Mouse (Mus musculus) kidney, postnatal 10 days (tissue): ENCODE data around the gene Lrrc8a.

Experiments used
- DNase-seq: peaks from one replicate; pipeline ENCODE4 v3.0.0; 2021; ENCODE audit warnings: mixed read lengths

Gene Lrrc8a

DNA sequence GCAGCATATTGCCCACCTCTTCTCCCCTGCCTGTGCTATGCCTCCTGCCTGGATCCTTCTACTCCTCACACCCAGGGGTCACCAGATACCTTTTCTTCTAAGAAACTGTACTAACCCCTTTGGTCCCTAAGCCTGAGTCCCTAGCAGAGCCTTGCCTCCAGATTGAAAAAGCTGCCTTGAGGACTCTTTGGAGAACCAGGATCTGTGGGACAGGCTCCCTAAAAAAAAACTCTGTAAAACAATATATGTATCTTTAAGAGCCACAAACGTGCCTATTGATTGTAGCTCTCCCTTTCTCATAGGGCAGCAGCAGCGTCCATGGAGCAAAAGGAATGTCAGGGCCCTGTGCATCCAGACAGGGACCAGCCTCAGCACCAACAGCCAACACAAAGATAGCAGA, 2.8 kb downstream of the Lrrc8a start, which contains the start of gene Gm28035:
Gm28035 (plus strand) TSS at position 301 of the 400 bp plus-strand sequence.
- no peak for DNase-seq

DNA sequence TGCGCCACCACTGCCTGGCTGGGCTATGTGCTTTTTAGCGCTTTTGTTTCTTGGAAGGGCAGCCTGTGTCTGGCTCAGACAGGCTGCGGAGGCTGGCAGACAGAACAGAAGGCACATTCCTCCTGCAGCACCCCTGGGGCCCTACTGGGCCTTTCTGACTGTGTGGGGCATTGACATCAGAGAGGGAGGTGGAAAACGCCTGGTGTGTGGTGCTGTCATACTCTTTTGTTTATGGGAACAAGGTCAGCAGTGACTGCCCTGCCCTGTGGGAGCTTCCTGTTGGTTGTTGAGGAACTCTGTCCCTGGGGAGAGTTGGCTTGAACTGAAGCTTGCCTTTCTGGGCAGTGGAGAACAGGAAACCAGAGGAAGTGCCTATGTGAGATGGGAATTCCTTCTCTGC, 5.0 kb downstream of the Lrrc8a start:
- DNase-seq = peak; percentile 83

DNA sequence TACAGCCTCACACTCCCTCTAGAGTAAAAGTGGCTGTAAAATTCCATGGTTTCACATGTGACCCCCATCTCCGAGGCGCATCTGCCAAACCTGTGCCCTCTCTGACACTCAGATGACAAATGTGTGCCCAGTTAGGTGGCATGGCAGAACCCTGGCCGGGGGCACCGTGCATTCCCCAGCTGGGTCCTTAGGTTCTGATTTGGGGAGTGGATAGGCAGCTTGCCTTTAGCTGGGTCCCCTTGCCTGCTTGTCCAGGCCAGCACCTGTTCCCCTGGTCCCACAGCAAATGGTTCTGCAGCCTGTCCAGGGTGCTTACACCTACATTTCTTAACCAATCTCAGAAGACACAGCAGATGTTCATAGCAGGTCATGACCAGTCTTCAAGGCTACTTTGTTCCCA, 5.9 kb downstream of the Lrrc8a start:
- no peak for DNase-seq

DNA sequence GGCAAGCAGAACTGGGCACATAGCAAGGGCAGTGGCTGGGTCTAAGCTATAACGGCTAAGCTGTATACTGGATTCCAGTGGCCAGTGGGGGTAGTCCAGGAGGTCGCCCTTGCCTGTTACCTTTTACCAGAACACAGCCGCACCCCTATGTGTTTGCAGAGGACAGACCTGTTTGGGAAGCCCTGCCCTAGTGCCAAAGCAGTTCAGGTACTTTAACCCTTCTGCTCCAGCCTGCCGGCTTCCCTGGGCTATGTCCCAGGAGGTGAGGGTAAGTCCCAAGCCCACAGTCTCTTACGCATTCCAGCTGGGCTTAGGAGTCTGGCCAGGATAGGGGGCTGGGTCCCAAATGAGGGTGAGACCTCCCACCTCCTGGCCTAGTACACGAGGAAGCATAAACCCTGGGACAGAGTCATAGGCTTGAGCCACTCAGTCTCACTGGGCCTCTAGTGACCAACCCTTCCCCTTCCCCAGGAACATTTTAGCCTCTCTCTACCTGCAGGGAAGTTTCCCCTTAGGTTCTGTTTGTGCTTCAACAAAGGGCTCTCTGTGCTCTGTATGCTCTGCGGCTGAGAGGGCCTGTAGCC, 7.2 kb downstream of the Lrrc8a start:
- DNase-seq = no peak

DNA sequence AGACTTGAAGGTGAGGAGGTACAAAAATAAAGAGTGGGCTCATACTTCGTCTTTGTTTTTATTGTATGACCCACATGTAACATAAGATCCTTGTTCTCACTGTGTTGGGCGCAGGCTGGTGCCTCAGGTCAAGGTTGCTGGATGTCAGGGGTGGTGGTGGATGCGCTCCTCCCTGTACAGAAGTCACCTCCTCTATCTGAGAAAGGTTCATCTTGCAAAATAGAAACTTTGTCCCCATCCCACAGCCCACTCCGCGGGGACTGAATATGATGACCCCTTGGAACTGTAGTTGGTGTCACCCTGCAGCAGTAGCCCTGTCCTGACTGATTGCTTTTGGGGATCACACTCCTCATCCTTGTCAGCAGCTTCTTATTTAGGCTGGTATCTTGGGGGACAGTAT, 9.5 kb downstream of the Lrrc8a start:
- no peak for DNase-seq

DNA sequence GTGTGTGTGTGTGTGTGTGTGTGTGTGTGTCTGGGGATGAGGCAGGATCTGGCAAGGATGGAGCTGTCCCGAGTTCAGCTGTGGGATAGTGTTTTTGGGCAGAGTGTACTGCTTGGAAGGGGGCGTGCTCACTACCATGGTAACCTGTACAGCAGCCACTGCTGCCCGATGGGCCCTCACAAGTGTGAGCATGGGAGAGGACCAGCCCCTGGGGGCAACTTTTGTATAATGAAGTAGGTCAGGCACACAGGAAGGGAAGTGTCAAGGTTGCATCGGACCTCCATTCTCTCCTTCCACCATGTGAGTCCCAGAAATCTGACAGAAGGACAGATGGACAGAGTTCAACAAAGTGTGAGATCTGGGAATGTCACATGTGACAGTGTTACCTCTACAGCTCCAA, 10.2 kb downstream of the Lrrc8a start:
- DNase-seq = no peak

DNA sequence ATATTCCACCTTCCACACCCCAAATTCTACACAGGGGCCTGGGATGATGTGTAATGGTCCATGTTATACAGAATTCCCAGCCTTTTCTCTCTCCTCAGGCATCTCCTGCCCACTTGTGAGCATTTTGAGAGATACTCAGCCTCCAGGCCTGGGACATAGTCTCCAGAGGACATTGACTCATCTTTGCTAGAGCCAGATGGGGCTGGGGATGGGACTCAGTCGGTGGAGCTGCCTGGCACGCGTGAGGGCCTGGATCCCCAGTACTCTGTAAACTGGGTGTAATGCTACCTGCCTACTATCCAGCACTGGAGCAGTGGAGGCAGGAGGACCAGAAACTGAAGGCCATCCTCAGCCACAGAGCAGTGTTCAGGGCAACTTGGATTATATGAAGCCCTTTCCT, 11.7 kb downstream of the Lrrc8a start:
- no peak for DNase-seq

DNA sequence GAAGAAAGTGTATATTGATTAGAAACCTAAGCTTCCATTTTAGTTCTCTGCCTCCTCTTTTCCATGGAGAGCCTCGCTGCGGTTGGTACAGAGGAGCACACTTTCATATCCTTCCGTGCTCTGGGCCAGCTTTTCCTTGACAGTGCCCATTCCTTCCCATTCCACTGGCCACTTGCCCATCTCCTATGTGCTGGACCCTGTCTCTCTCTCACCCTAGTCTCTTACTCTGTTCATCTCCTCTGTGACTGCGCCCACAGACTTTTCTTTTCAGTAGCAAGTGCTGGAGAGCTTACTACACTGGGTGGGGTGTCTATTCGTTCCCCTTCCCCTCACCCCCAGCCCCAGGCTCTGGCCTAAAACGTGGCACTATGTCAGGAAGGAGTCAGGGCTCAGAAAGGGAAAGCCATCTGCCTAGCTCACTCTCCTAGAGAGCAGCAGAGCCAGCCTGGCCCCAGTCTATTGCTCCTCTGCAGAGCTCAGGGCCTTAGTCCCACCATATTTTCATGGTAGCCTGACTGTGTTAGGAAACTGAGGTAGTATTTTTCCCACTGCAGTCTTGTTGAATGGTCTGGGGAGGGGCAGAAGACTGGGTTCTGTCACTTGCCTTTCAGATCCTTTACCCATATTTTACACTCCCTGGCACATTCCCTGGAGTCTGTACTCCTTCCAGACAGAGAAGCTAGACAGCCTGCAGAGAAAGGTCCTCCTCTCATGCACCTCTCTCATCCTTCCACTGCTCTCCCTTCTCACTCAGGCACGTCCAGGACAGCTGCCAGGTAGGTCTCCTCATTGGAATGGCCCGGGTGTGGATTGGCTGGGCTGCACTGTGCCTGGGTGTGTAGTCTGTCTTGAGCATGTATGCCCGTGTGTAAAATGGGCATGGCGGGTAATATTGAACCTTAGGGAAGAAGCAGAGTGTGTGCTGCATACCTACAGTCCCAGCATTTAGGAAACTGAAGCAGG, 12.9 kb downstream of the Lrrc8a start:
- DNase-seq = no peak

DNA sequence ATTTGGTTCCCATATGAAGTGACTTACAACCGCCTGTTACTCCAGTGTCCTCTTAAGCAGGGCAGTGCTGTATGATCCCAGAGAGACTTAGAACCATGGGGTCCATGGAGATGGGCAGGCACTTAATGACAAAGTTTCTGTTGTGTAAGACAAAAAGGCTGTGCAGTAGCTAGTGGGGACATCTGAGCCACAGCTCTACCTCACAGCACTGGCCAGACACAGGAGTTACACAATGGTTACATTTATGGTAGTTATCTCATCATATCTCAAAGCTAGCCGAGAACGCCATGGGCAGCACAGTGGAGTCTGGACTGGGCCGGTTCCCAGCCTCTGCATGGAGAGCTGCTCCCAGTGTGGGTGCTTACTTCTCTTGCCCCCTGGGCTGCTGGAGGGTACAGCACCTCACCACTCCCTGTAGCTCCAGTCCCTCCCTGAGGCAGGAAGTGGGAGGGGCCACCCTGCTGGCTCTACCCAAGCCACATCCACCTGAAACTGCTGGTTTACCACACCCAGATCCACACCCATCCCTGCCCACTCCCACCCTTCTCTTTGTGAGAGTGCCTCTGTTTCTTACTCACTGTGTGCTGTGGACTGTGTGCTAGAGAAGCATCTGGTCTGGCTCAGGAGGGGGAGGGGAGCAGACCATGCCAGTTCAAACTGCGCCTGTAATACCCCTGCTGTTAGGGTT, 14.0 kb downstream of the Lrrc8a start:
- DNase-seq = peak; percentile 59

DNA sequence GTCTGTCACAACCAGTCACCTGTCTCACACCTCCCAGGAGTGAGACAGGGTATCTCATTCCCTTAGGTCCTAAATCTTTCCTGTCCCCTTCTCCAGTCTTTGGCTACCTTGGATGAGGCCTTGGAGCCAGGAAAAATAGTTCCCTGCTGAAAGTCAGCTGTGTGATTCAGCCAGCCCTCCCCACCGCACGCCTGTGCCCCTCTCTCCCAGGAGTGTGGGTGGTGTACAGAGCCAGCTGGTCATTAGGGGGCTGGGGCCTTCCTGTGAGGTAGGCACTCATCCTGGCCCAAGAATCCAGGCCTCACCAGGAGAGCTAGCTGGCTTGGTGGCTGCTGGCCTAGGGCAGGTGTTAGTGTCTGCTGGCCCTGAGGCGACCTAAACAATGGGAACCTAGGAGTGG, 15.0 kb downstream of the Lrrc8a start:
- DNase-seq = no peak

DNA sequence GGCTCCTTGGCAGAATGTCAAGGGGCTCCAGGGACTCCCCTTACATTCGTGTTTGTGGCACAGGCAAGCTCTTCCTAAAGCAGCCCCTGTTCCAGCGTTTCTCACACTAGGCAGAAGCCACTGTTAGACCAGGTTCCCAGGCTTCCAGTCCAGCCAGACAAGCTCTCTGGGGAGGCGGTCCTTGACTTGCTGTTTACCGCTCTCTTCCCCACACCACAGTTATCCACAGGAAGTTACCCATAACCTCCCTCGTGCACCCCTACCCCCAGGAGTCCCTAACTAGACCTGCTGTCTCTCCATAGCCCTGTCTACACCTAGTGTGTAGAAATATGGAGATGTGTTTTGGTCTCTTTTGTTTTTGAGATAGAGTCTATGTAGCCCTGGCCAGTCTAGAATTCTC, 16.3 kb downstream of the Lrrc8a start:
- no peak for DNase-seq

DNA sequence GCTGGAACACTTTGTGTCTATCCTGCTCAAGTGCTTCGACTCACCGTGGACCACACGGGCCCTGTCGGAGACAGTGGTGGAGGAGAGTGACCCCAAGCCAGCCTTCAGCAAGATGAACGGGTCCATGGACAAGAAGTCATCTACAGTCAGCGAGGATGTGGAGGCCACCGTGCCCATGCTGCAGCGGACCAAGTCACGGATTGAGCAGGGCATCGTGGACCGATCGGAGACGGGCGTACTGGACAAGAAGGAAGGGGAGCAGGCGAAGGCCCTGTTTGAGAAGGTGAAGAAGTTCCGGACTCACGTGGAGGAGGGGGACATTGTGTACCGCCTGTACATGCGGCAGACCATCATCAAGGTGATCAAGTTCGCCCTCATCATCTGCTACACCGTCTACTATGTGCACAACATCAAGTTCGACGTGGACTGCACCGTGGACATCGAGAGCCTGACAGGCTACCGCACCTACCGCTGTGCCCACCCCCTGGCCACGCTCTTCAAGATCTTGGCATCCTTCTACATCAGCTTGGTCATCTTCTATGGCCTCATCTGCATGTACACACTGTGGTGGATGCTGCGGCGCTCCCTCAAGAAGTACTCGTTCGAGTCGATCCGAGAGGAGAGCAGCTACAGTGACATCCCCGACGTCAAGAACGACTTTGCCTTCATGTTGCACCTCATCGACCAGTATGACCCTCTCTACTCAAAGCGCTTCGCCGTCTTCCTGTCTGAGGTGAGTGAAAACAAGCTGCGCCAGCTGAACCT, 18.3 kb downstream of the Lrrc8a start:
- no peak for DNase-seq

DNA sequence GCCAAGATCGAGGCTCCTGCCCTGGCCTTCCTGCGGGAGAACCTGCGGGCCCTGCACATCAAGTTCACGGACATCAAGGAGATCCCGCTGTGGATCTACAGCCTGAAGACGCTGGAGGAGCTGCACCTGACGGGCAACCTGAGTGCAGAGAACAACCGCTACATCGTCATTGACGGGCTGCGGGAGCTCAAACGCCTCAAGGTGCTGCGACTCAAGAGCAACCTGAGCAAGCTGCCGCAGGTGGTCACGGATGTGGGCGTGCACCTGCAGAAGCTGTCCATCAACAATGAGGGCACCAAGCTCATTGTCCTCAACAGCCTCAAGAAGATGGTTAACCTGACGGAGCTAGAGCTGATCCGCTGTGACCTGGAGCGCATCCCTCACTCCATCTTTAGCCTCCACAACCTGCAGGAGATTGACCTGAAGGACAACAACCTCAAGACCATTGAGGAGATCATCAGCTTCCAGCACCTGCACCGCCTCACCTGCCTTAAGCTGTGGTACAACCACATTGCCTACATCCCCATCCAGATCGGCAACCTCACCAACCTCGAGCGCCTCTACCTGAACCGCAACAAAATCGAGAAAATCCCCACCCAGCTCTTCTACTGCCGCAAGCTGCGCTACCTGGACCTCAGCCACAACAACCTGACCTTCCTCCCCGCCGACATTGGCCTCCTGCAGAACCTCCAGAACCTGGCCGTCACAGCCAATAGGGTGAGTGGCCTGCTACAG, 19.3 kb downstream of the Lrrc8a start:
- no peak for DNase-seq

DNA sequence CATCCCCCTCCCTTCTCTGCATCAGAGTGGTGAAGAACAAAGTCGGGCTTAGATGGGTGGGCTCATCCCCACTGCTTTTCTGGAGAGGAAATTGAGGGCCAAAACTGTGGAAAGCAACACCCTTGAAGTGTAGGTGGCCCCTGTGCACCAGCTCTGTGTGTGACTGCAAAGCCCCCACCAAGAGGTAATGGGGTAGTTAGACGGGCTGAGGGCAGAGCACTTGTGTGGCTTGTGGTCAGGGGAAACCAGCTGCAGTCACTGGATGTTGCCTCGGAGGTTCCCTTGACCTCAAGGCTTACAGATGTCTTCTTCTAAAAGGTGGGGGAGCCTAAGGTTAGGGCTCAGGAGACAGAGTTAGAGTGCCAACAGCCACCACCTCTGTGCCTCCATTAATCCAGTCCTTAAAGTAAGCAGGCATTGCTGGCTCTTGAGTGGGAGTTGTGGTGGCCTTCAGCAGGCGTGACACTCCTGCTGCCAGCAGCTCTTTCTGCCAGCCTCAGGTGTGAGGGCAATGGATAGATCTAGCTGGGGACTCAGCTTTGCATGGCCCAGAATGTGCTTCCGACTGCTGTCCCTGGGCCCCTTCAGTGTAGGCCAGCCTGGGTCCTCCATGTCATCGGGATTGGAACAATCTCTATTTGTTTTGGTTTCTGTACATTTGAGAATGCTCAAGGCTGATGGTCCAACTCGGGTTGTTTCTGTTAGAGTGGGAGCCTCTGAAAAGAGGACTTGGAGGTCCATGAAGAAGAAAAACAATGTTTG, 20.4 kb downstream of the Lrrc8a start:
- no peak for DNase-seq

DNA sequence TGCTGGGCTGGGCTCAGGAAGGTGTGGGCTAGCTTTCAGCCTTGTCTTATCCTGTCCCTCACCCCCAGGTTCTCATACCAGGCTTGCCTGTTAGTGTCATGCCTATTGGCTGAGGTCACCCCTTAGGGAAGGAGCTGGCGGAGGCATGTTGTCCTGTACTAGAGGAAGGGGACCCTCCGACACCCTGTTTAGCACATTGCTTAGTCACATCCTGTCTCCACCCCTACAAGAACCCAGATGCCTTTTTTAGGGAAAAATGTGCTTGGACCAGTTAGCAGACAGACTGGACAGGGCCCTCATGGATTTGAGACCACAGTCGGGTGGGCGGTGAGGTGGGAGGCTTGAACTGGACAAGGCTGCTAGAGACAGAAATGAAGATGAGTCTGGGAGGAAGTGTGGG, 21.1 kb downstream of the Lrrc8a start:
- DNase-seq = peak; percentile 54

DNA sequence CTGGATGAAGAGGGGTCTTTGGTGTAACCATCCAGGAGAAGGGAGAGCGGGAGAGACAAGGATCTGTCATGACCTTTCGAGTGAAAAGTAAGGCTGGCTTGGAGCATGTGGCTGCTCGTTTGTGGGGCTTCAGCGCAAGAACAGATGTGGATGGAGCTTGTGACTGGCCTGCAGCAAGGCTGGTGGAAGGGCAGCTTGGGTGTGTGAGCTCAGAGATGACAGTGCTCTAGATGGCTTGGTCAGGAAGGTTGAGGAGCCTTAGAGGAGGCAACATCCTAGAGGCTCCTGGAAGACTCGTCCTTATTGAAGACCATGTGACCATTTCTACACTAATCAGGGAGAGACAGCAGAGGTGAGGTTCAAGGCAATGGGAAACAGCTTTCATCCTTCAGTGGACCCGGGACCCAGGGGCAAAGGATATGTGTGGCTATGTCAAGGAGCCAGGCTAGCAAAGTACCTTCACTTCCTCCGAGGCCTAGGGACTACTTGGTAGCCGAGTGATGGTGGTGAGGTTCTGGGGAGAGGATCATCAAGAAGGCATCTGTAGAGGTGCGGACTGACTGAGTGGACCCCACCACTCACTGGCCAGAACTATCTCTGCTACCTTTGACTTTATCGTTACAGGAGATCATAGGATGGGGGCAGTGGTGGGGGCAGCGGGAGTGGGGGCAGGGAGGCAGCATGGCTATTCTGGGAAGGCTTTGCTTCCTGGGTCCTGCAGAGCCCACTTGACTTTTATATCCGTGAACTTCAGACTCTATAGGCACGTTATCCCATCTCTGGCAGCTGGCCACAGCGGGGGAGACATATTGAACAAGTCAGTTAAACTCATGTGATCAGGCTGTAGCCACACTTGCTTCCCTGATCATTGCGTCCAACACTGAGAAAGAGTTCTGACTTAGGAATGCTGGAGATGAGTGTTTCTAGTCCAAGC, 21.9 kb downstream of the Lrrc8a start:
- no peak for DNase-seq

DNA sequence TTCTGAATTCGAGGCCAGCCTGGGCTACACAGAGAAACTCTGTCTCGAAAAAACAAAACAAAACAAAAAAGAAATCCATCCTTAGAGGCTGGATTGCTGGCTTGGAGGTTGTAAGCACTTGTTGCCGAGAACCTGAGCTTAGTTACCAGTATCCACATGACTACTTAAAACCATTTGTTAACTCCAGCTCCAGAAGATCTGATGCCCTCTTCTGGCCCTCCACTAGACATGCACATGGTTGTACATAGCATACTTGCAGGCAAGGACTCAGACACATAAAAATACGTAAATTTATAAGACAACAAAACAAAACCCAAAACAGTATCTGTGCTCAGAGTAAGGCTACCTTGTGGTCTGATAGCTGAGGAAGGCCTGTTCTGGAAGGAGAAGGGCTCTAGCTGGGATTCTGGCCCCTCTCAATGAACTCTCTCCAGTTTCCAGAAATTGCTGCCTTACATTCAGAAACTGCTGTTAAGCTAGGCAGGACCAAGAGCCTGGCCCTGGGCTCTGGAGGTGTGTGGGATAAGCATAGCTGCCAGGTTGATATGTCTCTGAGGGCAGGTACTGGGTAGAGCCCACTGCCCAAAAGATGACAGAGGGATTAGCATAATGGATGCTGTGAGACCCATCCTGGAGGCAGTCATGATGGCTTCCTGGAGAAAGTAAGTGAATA, 23.7 kb downstream of the Lrrc8a start:
- no peak for DNase-seq

DNA sequence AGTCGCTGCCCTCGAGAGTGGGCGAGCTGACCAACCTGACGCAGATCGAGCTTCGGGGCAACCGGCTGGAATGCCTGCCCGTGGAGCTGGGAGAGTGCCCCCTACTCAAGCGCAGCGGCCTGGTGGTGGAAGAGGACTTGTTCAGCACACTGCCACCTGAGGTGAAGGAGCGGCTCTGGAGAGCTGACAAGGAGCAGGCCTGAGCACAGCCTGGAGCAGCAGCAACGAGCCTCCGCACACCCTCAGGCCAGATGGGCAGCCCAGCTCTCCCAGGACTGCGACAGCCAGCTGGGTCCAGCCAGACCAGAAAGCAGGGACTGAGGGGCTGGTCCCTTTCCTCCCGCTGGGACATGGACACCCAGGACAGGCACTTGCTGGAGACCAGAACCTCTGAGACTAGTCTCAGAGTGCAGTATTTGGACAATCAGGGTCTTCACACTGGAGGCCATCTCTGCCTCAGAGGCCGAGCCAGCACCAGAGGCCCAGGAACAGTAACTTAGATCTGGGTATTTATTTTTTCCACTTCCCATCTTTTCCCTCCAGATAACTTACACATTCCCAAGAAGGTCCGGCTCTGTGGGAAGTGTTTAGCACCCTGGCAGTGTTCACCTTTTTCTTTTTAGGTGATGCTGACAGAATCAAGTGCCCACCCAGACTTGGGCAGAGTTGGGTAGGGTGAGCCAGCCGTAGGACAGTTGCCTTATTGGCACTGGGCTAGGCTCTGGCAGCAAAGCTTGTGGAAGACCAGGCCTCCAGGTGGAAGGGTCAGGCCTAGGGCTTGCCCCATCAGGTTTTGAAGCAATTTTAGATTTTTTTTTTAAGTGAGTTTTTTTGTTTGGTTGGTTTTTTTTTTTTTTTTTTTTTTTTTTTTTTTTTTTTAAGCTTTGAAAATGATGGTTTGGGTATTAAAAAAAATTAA, 24.7 kb downstream of the Lrrc8a start:
- DNase-seq = peak; percentile 19
